Mouse (Mus musculus) E14TG2a.4 (cell line): ENCODE measurements around the gene Prex1.

Source experiments
- H3K27me3 ChIP-seq: 2 replicates; pipeline ENCODE4 v1.6.1; 2014; ENCODE audit warnings: low read length, control low read depth; ENCODE audit not compliant: insufficient read depth
- H3K36me3 ChIP-seq: 2 replicates; pipeline ENCODE4 v1.6.1; 2014; ENCODE audit warnings: low read length, control low read depth; ENCODE audit not compliant: insufficient read depth
- H3K4me1 ChIP-seq: replicated peaks from 2 replicates; pipeline ENCODE4 v1.6.1; 2014; ENCODE audit warnings: low read depth, low read length, control low read depth
- H3K4me3 ChIP-seq: replicated peaks from 2 replicates; pipeline ENCODE4 v1.5.1; 2014; ENCODE audit warnings: mild to moderate bottlenecking, low read length
- H3K9me3 ChIP-seq: 2 replicates; pipeline ENCODE4 v1.6.1; 2014; ENCODE audit warnings: low read length, control low read depth
- CTCF ChIP-seq: conservative IDR thresholded peaks from 2 replicates; pipeline ENCODE4 v1.5.1; 2014; ENCODE audit warnings: low read length
- NANOG ChIP-seq: IDR thresholded peaks from 2 replicates; pipeline ENCODE4 v1.6.1; 2014; ENCODE audit warnings: borderline replicate concordance, low read length, mixed read lengths
- POU5F1 ChIP-seq: IDR thresholded peaks from 2 replicates; pipeline ENCODE4 v1.6.1; 2014; ENCODE audit warnings: low read length, borderline replicate concordance

Gene Prex1

DNA sequence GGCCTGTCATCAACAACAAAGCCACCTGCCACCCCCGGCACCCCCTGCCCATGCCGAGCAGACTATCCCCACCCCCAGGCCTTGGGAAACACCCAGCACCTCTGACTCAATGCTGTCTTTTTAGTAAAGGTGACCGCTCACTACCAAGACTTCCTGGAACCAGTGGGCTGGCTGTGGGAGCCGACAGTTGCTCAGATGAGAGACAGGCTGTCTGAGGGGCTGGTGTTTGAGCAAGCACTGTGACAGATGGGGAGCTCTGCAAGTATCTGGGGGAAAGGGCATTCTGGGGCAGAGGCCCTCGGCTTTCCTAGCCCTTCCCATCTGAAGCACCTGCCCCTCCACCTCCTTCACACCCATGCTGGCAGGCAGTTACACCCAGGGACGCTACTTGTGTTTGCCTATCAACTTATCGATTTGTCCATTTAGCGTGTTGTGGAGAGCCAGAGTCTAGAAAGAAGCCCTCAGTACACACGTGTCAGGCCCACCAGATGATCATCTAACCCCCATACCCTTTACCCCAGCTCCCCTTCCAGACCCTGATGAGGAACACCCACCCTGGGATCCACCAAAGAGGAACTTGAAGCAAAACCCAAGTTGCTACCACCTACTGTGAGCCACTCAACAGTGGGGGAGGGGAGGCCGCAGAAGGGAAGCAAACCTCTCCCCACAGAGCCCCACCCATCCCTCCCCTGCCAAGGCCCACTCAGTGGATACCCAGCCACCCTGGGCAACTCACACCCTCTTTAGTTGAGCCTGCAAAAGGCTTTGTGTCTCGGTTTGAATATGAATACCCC is 57.7 kb downstream of the Prex1 start:
- TF ChIP-seq CTCF (no peak), NANOG (peak; percentile 22; the same call in 1 of the 2 replicates), POU5F1 (no peak)
- H3K4me1 ChIP-seq, result peaks cover 79% of the 10 kb centered on the region
- H3K36me3 ChIP-seq, result no peaks in the 10 kb centered on the region
- H3K27me3 ChIP-seq, result no peaks in the 10 kb centered on the region
- peak overlapping the region; percentile 52 for H3K4me3 ChIP-seq
- no peaks in the 10 kb centered on the region for H3K9me3 ChIP-seq

DNA sequence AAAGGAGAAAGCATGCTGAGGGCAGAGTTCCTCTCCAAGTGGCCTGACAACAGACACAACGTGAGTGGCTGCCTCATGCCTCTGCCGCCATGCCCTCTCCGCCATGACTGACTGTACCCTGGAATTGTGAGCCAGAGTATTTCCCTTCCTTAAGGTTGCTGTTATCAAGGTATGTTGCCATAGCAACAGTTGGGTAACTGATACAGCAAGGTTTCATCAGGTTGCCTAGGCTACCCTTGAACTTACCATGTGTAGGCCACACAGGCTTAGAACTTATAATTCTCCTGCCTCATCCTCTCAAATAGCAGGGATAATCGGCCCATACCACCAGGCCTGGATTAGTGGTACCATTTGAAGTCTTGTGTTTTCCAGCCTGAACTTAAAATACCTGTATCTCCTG is 58.3 kb downstream of the Prex1 start:
- H3K27me3 ChIP-seq, result no peaks in the 10 kb centered on the region
- no peak overlapping the region for H3K4me3 ChIP-seq
- no peaks in the 10 kb centered on the region for H3K36me3 ChIP-seq
- H3K9me3 ChIP-seq, result no peaks in the 10 kb centered on the region
- TF ChIP-seq POU5F1 (no peak), NANOG (no peak), CTCF (no peak)
- H3K4me1 ChIP-seq, result peaks cover 85% of the 10 kb centered on the region

DNA sequence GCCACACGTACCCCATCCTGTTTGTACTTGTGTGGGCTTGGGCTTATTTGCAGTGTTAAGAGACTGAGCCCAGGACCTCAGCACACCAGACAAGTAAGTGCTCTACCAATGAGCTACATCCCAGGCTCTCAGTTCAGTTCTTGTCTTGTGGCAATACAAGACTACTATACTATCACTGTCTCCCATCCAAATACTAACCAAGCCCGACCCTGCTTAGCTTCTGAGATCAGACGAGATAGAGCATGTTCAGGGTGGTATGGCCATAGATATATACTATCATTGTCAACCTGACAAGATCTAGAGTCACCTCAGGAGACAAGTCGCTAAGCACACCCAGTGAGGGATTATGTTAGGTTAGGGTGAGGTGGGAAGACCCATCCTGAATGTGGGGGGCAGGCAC is 58.8 kb downstream of the Prex1 start:
- Histone ChIP-seq H3K9me3 (no peaks in the 10 kb centered on the region), H3K27me3 (no peaks in the 10 kb centered on the region), H3K4me3 (no peak overlapping the region), H3K36me3 (no peaks in the 10 kb centered on the region), H3K4me1 (peaks cover 88% of the 10 kb centered on the region)
- TF ChIP-seq NANOG (no peak), CTCF (no peak), POU5F1 (no peak)

DNA sequence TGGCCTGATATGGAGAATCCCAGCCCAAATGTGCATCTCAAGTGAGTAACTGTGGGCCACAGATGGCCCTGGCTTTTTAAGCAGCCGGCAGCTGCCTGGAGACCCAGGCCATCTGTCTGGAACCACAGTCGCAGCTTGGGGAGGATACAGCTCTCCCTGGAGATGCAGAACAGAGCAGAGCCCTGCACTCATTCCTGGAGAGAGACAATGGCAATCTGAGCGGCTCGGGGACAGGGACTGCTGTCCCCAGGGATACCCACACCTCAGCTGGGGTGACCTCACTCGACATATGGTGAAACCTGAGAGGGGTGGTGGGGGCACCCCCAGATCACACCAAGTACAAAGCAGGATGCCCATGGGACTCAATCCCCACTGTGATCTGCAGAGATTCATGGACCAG is 60.1 kb downstream of the Prex1 start:
- Histone ChIP-seq H3K9me3 (no peaks in the 10 kb centered on the region), H3K27me3 (no peaks in the 10 kb centered on the region), H3K4me1 (peaks cover 84% of the 10 kb centered on the region), H3K36me3 (no peaks in the 10 kb centered on the region), H3K4me3 (no peak overlapping the region)
- TF ChIP-seq POU5F1 (no peak), CTCF (no peak), NANOG (no peak)

DNA sequence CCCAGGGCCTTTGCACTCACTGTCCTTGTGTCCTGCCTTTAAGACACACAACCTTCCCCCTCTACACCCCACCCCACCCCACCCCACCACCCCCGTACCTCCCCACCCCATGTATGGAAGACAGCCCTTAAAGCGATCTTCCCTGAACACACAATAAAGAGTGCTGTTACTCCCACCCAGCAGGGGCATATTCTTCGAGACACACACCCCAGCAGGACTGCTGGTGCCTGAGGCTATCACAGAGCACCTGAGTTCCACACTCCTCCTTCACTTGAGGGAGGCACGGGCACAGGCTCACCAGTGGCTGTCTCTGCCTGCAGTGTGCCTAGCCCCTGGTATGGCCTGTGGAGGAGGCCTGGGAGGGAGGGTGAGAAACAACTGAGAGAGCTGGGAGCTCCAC is 61.0 kb downstream of the Prex1 start:
- H3K27me3 ChIP-seq, result no peaks in the 10 kb centered on the region
- peaks cover 75% of the 10 kb centered on the region for H3K4me1 ChIP-seq
- no peak for TF ChIP-seq CTCF
- TF ChIP-seq POU5F1, result no peak
- TF ChIP-seq NANOG, result peak; percentile 61; the same call in 1 of the 2 replicates
- no peaks in the 10 kb centered on the region for H3K36me3 ChIP-seq
- H3K4me3 ChIP-seq, result no peak overlapping the region
- H3K9me3 ChIP-seq, result no peaks in the 10 kb centered on the region

DNA sequence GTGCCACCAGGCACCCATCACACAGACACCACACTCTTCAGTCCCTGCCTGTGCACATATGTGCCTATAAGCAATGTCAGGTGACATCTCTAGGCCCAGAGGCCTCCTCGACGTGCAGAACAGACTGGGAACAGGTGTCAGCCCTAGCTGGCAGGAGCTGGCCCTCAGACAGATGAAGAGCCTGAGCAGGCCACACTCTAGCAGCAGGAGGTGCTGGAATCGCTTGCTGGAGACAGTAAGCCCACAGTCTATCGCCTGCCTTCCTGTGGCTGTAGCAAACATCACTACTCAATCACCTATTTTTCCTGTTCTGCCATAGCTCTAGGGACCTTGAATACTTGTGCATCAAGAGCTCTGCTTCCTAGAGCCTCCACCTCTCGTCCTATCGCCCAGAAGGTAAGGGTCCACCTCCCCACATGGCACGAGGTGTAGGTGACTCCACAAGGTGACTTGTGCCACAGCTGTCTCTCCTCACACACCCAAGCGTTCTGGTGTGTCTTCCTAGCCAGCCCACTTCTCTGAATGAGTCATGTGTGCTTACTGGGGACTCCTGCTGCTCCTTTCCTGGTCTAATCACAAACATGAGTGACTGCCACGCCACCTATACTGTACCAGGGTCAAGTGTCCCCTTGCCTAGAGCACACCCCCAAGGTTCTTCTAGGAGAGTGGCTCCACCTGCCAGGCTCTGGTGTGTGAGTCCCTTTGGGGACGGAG is 62.2 kb downstream of the Prex1 start:
- no peak for TF ChIP-seq NANOG
- no peak for TF ChIP-seq POU5F1
- TF ChIP-seq CTCF, result no peak
- H3K36me3 ChIP-seq, result no peaks in the 10 kb centered on the region

DNA sequence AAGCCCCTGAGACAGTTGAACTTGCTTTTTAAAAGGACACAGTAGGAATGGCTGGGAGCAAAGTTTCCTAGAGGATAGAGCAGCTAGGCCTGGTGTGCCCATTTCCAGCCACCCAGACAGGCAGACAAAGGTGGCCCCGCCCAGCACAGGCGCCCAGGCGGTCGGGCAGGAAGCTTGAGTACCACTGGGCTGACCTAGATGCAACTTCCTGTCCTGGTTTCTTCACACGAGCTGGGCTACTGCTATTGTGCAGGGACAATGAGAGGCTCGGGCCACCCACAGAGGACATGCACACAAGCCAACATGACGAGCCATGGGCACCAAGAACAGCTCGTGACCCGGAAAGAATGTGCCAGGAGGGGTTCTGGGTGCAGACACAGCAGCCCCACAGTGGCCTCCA is 63.2 kb downstream of the Prex1 start:
- Histone ChIP-seq H3K4me1 (peaks cover 68% of the 10 kb centered on the region), H3K9me3 (no peaks in the 10 kb centered on the region), H3K4me3 (no peak overlapping the region), H3K36me3 (no peaks in the 10 kb centered on the region), H3K27me3 (no peaks in the 10 kb centered on the region)
- TF ChIP-seq CTCF, result no peak
- TF ChIP-seq POU5F1, result no peak
- TF ChIP-seq NANOG, result no peak

More for the DNA sequence above, 62.2 kb downstream of the Prex1 start:
- Histone ChIP-seq H3K4me3 (no peak overlapping the region), H3K27me3 (no peaks in the 10 kb centered on the region), H3K9me3 (no peaks in the 10 kb centered on the region), H3K4me1 (peaks cover 74% of the 10 kb centered on the region)

DNA sequence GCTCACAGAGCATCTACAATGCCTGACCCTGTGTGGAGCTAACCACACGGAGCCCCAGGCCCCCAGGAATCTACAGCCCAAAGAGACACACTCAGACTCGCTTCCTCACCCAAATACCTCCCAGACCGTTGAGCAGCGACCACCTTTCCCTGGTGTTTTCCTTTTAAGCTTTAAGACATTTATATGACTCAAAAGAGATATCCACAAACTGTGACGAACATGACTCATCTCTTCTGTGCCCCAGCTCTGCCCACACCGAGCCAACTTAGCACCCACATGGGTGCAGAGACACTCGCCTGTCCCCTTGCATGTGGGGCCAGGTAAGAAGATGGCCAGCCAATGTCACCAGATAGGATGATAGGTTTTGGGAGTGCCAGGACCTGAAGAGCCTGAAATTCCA is 66.4 kb downstream of the Prex1 start:
- Histone ChIP-seq H3K36me3 (no peaks in the 10 kb centered on the region), H3K4me3 (no peak overlapping the region), H3K27me3 (peaks cover 2% of the 10 kb centered on the region; the same call in 1 of the 2 replicates), H3K9me3 (no peaks in the 10 kb centered on the region), H3K4me1 (peaks cover 44% of the 10 kb centered on the region)
- TF ChIP-seq POU5F1, result no peak
- TF ChIP-seq NANOG, result no peak
- TF ChIP-seq CTCF, result no peak

DNA sequence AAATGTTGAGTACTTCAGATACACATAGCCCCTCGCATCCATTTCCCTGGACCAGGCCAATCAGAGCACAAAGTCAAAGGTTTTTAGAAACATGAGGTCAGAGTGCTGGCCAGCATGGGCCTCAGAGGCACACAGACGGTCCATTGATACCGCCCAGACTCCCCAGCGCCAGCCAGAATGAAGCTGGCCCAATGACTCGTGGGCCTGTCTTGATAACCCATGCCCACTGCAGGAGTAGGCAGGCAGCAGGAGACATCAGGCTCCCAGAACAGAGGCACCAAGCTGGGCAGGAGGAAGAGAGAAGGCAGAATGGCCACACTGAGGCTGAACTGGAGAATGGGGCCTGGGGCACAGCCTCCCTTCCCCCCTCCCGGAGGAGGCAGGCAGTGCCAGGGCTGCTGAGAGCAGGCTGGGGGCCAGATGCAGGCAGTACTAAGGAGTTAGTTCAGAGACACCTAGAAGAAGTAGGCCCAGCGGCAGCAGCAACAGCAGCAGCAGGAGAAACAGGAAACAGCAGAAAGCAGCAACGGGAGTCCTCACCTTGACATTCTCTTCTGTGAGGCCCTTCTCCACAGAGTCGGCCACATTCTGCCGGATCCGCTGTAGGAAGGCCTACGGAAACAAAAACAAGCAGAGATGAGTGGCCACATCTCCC is 67.1 kb downstream of the Prex1 start:
- Histone ChIP-seq H3K4me1 (peaks cover 38% of the 10 kb centered on the region), H3K27me3 (peaks cover 3% of the 10 kb centered on the region; the same call in 1 of the 2 replicates), H3K36me3 (no peaks in the 10 kb centered on the region), H3K4me3 (peak overlapping the region; percentile 46), H3K9me3 (no peaks in the 10 kb centered on the region)
- no peak for TF ChIP-seq NANOG
- no peak for TF ChIP-seq CTCF
- no peak for TF ChIP-seq POU5F1
